Comparison of ENCODE assay signal across 22 mouse cellular contexts in the genomic region with DNA sequence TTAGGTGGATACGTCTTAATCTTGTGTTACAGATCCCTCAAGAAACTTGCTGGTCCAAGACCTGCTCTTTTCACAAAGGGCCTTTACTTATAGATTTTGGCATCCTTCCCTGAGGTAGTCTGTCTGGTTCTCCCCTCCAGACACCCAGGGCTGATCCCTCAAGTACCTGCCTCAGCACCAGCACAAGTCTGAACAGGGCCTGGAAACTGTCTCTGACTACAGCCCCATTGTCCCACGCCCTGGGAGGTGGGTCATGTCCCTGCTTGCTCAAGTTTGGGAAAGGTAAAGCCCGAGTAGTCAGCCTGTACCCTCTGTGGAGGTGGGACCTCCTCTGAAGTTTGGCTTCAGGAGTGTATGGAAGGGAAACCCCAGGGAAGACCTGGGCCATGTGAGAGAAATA.
DNase-seq lines count a peak whose midpoint lies in the region; ATAC-seq lines count a peak whose summit lies in the region.
"Had no signal": no experiment of that assay in that cellular context is flagged by ENCODE, and none has a peak within 500 bp of the region (broad histone marks: within the 10 kb centered on the region; RNA-seq: fewer than 3 reads in every experiment).

No protein-coding gene starts in this region.

- 56% methylated on average over 3 of the region's 3 CpGs for WGBS in embryonic facial prominence, embryonic 12.5 days
- 72% methylated on average over 3 of the region's 3 CpGs for WGBS in embryonic facial prominence, embryonic 10.5 days

- no peaks in the 10 kb centered on the region for H3K9me3 ChIP-seq in embryonic facial prominence, embryonic 12.5 days
- no peaks in the 10 kb centered on the region for H3K9me3 ChIP-seq in embryonic facial prominence, embryonic 10.5 days
- H3K9me3 ChIP-seq: G1E; heart, embryonic 13.5 days; hindbrain, embryonic 13.5 days had no signal

- no peak for DNase-seq in embryonic facial prominence, embryonic 10.5 days (ENCODE audit: low spot score)
- peak; percentile 58 for DNase-seq in urinary bladder, postnatal 14 days (ENCODE audit: low spot score)
- no peak for DNase-seq in urinary bladder, adult 2 months (ENCODE audit: low spot score)
- DNase-seq in fat pad, adult 2 months (ENCODE audit: extremely low read depth, low read depth, low spot score), result peak; percentile 82
- DNase-seq in urinary bladder, postnatal 36 days (ENCODE audit: low spot score in 2 of 2), result peak; percentile 49 to 54
- no peak for DNase-seq in thymus, adult 18-20 months
- no peak for DNase-seq in thymus, postnatal 4 days
- DNase-seq: adrenal gland, postnatal 14 days; B cell, adult 2 months; cerebellum, adult 8-10 months; cerebellum, postnatal 14 days; gastrocnemius, adult 2 months; gastrocnemius, postnatal 25 days; heart, adult 11 months; heart, postnatal 10 days had no signal

- ATAC-seq in embryonic facial prominence, embryonic 12.5 days (ENCODE audit: insufficient number of reproducible peaks, insufficient read depth, low FRiP score, low TSS enrichment), result peak; percentile 60; the same call in 1 of the 2 replicates
- ATAC-seq: CD4-positive, CD25-positive, alpha-beta regulatory T cell, adult 4 months; forebrain, embryonic 14.5 days; hindbrain, postnatal 0 days had no signal

- H3K27me3 ChIP-seq in embryonic facial prominence, embryonic 12.5 days, result no peaks in the 10 kb centered on the region
- no peaks in the 10 kb centered on the region for H3K27me3 ChIP-seq in embryonic facial prominence, embryonic 10.5 days (replicated peaks; ENCODE audit: low read depth, poor library complexity, severe bottlenecking)
- H3K27me3 ChIP-seq: heart, embryonic 13.5 days; hindbrain, embryonic 13.5 days had no signal

- H3K4me2 ChIP-seq in embryonic facial prominence, embryonic 12.5 days (replicated peaks), result no peak overlapping the region
- H3K4me2 ChIP-seq: heart, embryonic 13.5 days; hindbrain, embryonic 13.5 days had no signal

- H3K9ac ChIP-seq in embryonic facial prominence, embryonic 12.5 days, result no peak overlapping the region
- H3K9ac ChIP-seq: heart, embryonic 13.5 days; hindbrain, embryonic 13.5 days had no signal

- no peaks in the 10 kb centered on the region for H3K36me3 ChIP-seq in embryonic facial prominence, embryonic 12.5 days
- no peaks in the 10 kb centered on the region for H3K36me3 ChIP-seq in embryonic facial prominence, embryonic 10.5 days (replicated peaks)
- H3K36me3 ChIP-seq: G1E; heart, embryonic 13.5 days; hindbrain, embryonic 13.5 days had no signal

- no peaks in the 10 kb centered on the region for H3K4me1 ChIP-seq in embryonic facial prominence, embryonic 12.5 days
- H3K4me1 ChIP-seq in embryonic facial prominence, embryonic 10.5 days, result no peaks in the 10 kb centered on the region
- H3K4me1 ChIP-seq: hindbrain, embryonic 13.5 days had no signal

- H3K27ac ChIP-seq in embryonic facial prominence, embryonic 12.5 days, result no peak overlapping the region
- H3K27ac ChIP-seq in embryonic facial prominence, embryonic 10.5 days (replicated peaks), result no peak overlapping the region
- H3K27ac ChIP-seq: gastrocnemius, adult 2 months; heart, embryonic 13.5 days; hindbrain, embryonic 13.5 days; hindbrain, postnatal 0 days had no signal

- no peak overlapping the region for H3K4me3 ChIP-seq in embryonic facial prominence, embryonic 12.5 days
- H3K4me3 ChIP-seq in embryonic facial prominence, embryonic 10.5 days, result no peak overlapping the region
- H3K4me3 ChIP-seq: gastrocnemius, adult 2 months; heart, embryonic 13.5 days; hindbrain, embryonic 13.5 days had no signal

Comparison
In these comparisons a context has a peak if more than half of its experiments do, and no peak if none do; other contexts are left out.
1. DNase-seq: peak in urinary bladder, postnatal 14 days (single experiment), fat pad, adult 2 months (single experiment) and urinary bladder, postnatal 36 days (2 of 2); none in embryonic facial prominence, embryonic 10.5 days (single experiment), urinary bladder, adult 2 months (single experiment), thymus, adult 18-20 months (0 of 2) and thymus, postnatal 4 days (single experiment).